Mouse (Mus musculus): ENCODE data around the gene Klf2. TPM values are rescaled to one million over a fixed set of nuclear protein-coding genes. Genes with fewer than 3 reads are reported as not detected.

The Klf2 gene
- polyA plus RNA-seq, 1 experiment from 2014 or later = 4.3 TPM

DNA sequence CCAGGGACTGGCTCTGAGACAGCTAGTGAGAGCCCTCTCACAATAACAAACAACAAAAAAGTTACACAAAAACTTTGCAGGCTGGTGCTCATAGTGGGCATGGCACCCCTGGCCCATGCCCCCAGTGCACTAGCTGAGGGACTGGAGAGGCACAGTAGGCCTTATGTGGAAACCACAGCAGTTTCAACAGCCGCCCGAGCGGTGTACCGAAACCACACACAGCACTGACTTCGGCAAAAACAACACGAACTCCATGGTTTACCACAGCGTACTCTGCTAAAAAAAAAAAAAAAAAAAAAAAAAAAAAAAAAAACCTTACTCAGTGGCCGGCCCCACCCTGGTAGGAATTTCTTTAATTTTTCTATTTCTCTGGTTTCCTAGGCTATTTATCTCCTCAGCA, 31.9 kb downstream of the Klf2 start:
- no peaks in the 10 kb centered on the region for H3K27me3 ChIP-seq (ENCODE audit: control insufficient read depth, insufficient read depth, low read length)
- H3K9me3 ChIP-seq (ENCODE audit: control insufficient read depth, low read length) = no peaks in the 10 kb centered on the region
- WGBS = 94% methylated on average over 8 of the region's 8 CpGs
- H3K36me3 ChIP-seq (ENCODE audit: control insufficient read depth, insufficient read depth, low read length) = peaks cover 36% of the 10 kb centered on the region
- no peak overlapping the region for H3K27ac ChIP-seq (ENCODE audit: low read depth, low read length)
- H3K4me2 ChIP-seq (ENCODE audit: low read depth, low read length) = no peak overlapping the region
- H3K4me1 ChIP-seq (ENCODE audit: control insufficient read depth, insufficient read depth, low read length) = no peaks in the 10 kb centered on the region
- no peak overlapping the region for H3K9ac ChIP-seq (replicated peaks; ENCODE audit: low read depth, low read length)
- no peak for ATAC-seq (ENCODE audit: low read depth)
- no peak overlapping the region for H3K4me3 ChIP-seq (ENCODE audit: low read depth, low read length)

GRCm38 (mm10) chr8:72351405-72352005, 32.7 kb downstream of the Klf2 start:
- H3K9ac ChIP-seq (replicated peaks; ENCODE audit: low read depth, low read length) = no peak overlapping the region
- H3K4me2 ChIP-seq (ENCODE audit: low read depth, low read length) = no peak overlapping the region
- 89% methylated on average over 7 of the region's 7 CpGs for WGBS
- H3K27me3 ChIP-seq (ENCODE audit: control insufficient read depth, insufficient read depth, low read length) = no peaks in the 10 kb centered on the region
- no peaks in the 10 kb centered on the region for H3K4me1 ChIP-seq (ENCODE audit: control insufficient read depth, insufficient read depth, low read length)
- peaks cover 44% of the 10 kb centered on the region for H3K36me3 ChIP-seq (ENCODE audit: control insufficient read depth, insufficient read depth, low read length)
- H3K27ac ChIP-seq (ENCODE audit: low read depth, low read length) = no peak overlapping the region
- no peaks in the 10 kb centered on the region for H3K9me3 ChIP-seq (ENCODE audit: control insufficient read depth, low read length)
- ATAC-seq (ENCODE audit: low read depth) = no peak
- H3K4me3 ChIP-seq (ENCODE audit: low read depth, low read length) = no peak overlapping the region

GRCm38 (mm10) chr8:72352951-72353699, 34.3 kb downstream of the Klf2 start:
- ATAC-seq (ENCODE audit: low read depth) = no peak
- Histone ChIP-seq H3K9ac (replicated peaks; ENCODE audit: low read depth, low read length) (no peak overlapping the region), H3K27me3 (ENCODE audit: control insufficient read depth, insufficient read depth, low read length) (no peaks in the 10 kb centered on the region), H3K4me3 (ENCODE audit: low read depth, low read length) (no peak overlapping the region), H3K36me3 (ENCODE audit: control insufficient read depth, insufficient read depth, low read length) (peaks cover 48% of the 10 kb centered on the region), H3K9me3 (ENCODE audit: control insufficient read depth, low read length) (no peaks in the 10 kb centered on the region), H3K4me1 (ENCODE audit: control insufficient read depth, insufficient read depth, low read length) (no peaks in the 10 kb centered on the region), H3K4me2 (ENCODE audit: low read depth, low read length) (no peak overlapping the region), H3K27ac (ENCODE audit: low read depth, low read length) (no peak overlapping the region)
- 84% methylated on average over 8 of the region's 8 CpGs for WGBS

DNA sequence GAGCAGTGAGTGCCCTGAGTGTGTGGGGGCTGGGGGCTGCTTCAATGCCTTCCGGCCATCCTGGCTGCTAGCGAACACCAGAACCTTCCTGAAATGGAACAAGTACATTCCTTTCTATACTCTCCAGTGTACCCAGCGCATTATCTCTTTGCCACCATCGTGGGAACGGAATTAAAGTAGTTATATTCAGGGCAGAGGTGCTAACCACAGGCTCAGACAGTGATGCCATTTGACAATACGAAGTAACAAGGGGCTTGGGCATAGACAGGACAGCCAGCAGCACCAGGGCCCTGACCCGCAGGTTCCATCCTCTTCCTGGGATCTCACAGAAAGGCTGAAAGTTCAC, 34.8 kb downstream of the Klf2 start:
- H3K9me3 ChIP-seq (ENCODE audit: control insufficient read depth, low read length) = no peaks in the 10 kb centered on the region
- no peak overlapping the region for H3K4me3 ChIP-seq (ENCODE audit: low read depth, low read length)
- H3K4me1 ChIP-seq (ENCODE audit: control insufficient read depth, insufficient read depth, low read length) = no peaks in the 10 kb centered on the region
- H3K4me2 ChIP-seq (ENCODE audit: low read depth, low read length) = no peak overlapping the region
- no peak overlapping the region for H3K27ac ChIP-seq (ENCODE audit: low read depth, low read length)
- no peak for ATAC-seq (ENCODE audit: low read depth)
- no peak overlapping the region for H3K9ac ChIP-seq (replicated peaks; ENCODE audit: low read depth, low read length)
- 92% methylated on average over 7 of the region's 7 CpGs for WGBS
- peaks cover 51% of the 10 kb centered on the region for H3K36me3 ChIP-seq (ENCODE audit: control insufficient read depth, insufficient read depth, low read length)
- H3K27me3 ChIP-seq (ENCODE audit: control insufficient read depth, insufficient read depth, low read length) = no peaks in the 10 kb centered on the region

- no peak for ATAC-seq (ENCODE audit: low read depth)
- Histone ChIP-seq H3K9ac (replicated peaks; ENCODE audit: low read depth, low read length) (no peak overlapping the region), H3K9me3 (ENCODE audit: control insufficient read depth, low read length) (no peaks in the 10 kb centered on the region), H3K36me3 (ENCODE audit: control insufficient read depth, insufficient read depth, low read length) (peaks cover 52% of the 10 kb centered on the region), H3K4me3 (ENCODE audit: low read depth, low read length) (no peak overlapping the region), H3K27ac (ENCODE audit: low read depth, low read length) (no peak overlapping the region), H3K27me3 (ENCODE audit: control insufficient read depth, insufficient read depth, low read length) (no peaks in the 10 kb centered on the region), H3K4me1 (ENCODE audit: control insufficient read depth, insufficient read depth, low read length) (no peaks in the 10 kb centered on the region), H3K4me2 (ENCODE audit: low read depth, low read length) (no peak overlapping the region)
- 82% methylated on average over 11 of the region's 11 CpGs for WGBS
These were observed 35.4 kb downstream of the Klf2 start for GRCm38 (mm10) chr8:72354272-72354671.

GRCm38 (mm10) chr8:72356593-72356992, 37.8 kb downstream of the Klf2 start:
- no peak for ATAC-seq (ENCODE audit: low read depth)
- H3K4me1 ChIP-seq (ENCODE audit: control insufficient read depth, insufficient read depth, low read length) = no peaks in the 10 kb centered on the region
- 94% methylated on average over 3 of the region's 3 CpGs for WGBS

DNA sequence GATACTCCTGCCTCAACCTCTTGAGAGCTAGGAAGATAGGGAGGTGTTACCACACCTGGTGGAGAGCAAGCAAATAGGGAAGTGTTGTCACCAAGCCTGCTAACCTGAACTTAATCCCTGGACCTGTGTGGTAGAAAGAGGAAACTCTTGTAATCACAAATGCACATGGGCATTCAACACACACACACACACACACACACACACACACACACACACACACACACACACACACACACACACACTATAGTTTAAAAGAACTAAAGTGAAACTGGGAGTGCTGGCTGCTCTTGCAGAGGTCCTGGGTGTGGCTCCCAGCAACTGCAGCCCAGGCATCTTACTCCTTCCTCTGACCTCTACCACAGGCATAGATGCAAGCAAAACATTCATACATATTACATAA, 41.3 kb downstream of the Klf2 start:
- ATAC-seq (ENCODE audit: low read depth) = no peak

More at GRCm38 (mm10) chr8:72356593-72356992, 37.8 kb downstream of the Klf2 start:
- Histone ChIP-seq H3K4me2 (ENCODE audit: low read depth, low read length) (no peak overlapping the region), H3K9ac (replicated peaks; ENCODE audit: low read depth, low read length) (no peak overlapping the region), H3K4me3 (ENCODE audit: low read depth, low read length) (no peak overlapping the region), H3K36me3 (ENCODE audit: control insufficient read depth, insufficient read depth, low read length) (peaks cover 51% of the 10 kb centered on the region), H3K27me3 (ENCODE audit: control insufficient read depth, insufficient read depth, low read length) (no peaks in the 10 kb centered on the region), H3K9me3 (ENCODE audit: control insufficient read depth, low read length) (no peaks in the 10 kb centered on the region), H3K27ac (ENCODE audit: low read depth, low read length) (no peak overlapping the region)

DNA sequence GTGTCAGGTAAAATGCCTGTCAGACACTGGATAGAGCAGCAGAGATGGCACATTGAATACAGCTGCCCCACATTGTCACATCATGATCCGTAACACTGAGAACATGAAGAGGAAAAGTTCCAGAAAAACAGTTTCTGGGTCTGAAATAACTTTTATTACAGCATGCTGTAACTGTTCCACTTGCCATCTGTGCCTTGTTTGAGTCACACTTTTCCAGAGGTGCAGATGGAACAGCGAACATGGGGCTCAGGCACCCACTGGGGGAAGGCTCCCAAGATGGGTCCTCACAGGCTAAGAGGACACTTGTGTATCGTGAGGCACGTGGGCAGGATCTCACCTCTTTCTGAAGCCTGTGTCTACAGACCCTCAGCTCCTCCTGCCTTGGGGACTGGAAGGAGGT, 43.9 kb downstream of the Klf2 start:
- Histone ChIP-seq H3K9me3 (ENCODE audit: control insufficient read depth, low read length) (no peaks in the 10 kb centered on the region), H3K4me1 (ENCODE audit: control insufficient read depth, insufficient read depth, low read length) (no peaks in the 10 kb centered on the region), H3K4me2 (ENCODE audit: low read depth, low read length) (no peak overlapping the region), H3K9ac (replicated peaks; ENCODE audit: low read depth, low read length) (no peak overlapping the region), H3K27ac (ENCODE audit: low read depth, low read length) (no peak overlapping the region), H3K27me3 (ENCODE audit: control insufficient read depth, insufficient read depth, low read length) (no peaks in the 10 kb centered on the region), H3K4me3 (ENCODE audit: low read depth, low read length) (no peak overlapping the region), H3K36me3 (ENCODE audit: control insufficient read depth, insufficient read depth, low read length) (peaks cover 42% of the 10 kb centered on the region)
- ATAC-seq (ENCODE audit: low read depth) = no peak
- WGBS = 97% methylated on average over 4 of the region's 4 CpGs

More for the DNA sequence above, 41.3 kb downstream of the Klf2 start:
- Histone ChIP-seq H3K36me3 (ENCODE audit: control insufficient read depth, insufficient read depth, low read length) (peaks cover 42% of the 10 kb centered on the region), H3K9ac (replicated peaks; ENCODE audit: low read depth, low read length) (no peak overlapping the region), H3K27ac (ENCODE audit: low read depth, low read length) (no peak overlapping the region), H3K9me3 (ENCODE audit: control insufficient read depth, low read length) (no peaks in the 10 kb centered on the region), H3K4me3 (ENCODE audit: low read depth, low read length) (no peak overlapping the region), H3K4me2 (ENCODE audit: low read depth, low read length) (no peak overlapping the region), H3K4me1 (ENCODE audit: control insufficient read depth, insufficient read depth, low read length) (no peaks in the 10 kb centered on the region), H3K27me3 (ENCODE audit: control insufficient read depth, insufficient read depth, low read length) (no peaks in the 10 kb centered on the region)

GRCm38 (mm10) chr8:72363457-72363856, 44.6 kb downstream of the Klf2 start:
- H3K4me1 ChIP-seq (ENCODE audit: control insufficient read depth, insufficient read depth, low read length) = no peaks in the 10 kb centered on the region
- peaks cover 41% of the 10 kb centered on the region for H3K36me3 ChIP-seq (ENCODE audit: control insufficient read depth, insufficient read depth, low read length)
- H3K4me2 ChIP-seq (ENCODE audit: low read depth, low read length) = no peak overlapping the region
- H3K9ac ChIP-seq (replicated peaks; ENCODE audit: low read depth, low read length) = no peak overlapping the region
- H3K27me3 ChIP-seq (ENCODE audit: control insufficient read depth, insufficient read depth, low read length) = no peaks in the 10 kb centered on the region
- no peak overlapping the region for H3K27ac ChIP-seq (ENCODE audit: low read depth, low read length)
- H3K4me3 ChIP-seq (ENCODE audit: low read depth, low read length) = no peak overlapping the region
- H3K9me3 ChIP-seq (ENCODE audit: control insufficient read depth, low read length) = no peaks in the 10 kb centered on the region
- no peak for ATAC-seq (ENCODE audit: low read depth)
- 88% methylated on average over 7 of the region's 7 CpGs for WGBS
